Mouse (Mus musculus) embryonic fibroblast, embryonic 13.5 days (primary cell): ENCODE results near the gene Hps1.

Experiments used
- CTCF ChIP-seq: IDR thresholded peaks from 2 replicates; pipeline ENCODE4 v1.5.1; 2011; ENCODE audit warnings: mild to moderate bottlenecking, control low read depth, low read length, moderate library complexity, borderline replicate concordance; ENCODE audit not compliant: insufficient read depth
- POLR2A ChIP-seq: IDR thresholded peaks from 2 replicates; pipeline ENCODE4 v1.6.1; 2011; ENCODE audit warnings: low read depth, mild to moderate bottlenecking, control low read depth, low read length, moderate library complexity

DNA sequence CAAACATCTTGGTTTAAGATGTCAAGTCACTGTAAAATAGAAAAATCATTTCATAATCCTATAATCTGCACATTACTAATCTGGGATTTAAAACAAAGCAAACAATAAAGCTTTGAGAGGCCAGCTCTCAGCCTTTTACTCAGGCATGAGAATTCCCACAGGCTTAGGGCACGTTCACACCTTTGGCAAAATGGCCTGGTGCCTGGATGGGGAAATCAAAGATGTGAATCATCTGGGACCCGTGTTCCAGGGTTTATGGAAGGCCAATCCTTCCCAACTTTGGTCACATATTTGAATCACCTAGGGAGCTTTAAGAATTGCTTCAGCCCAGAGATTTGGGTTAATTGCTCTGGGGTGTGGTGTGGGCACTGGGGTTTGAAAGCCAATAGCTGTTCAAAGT lies 18.1 kb upstream of the Hps1 start:
- TF ChIP-seq CTCF (no peak), POLR2A (no peak)
